Mouse (Mus musculus): ENCODE measurements around the gene Otof.

Gene Otof

GRCm38 (mm10) chr5:30423572-30424244 lies 38.0 kb downstream of the Otof start:
- peak; percentile 46 for DNase-seq (ENCODE audit: low read depth, low spot score)

GRCm38 (mm10) chr5:30423121-30423520 lies 38.6 kb downstream of the Otof start:
- no peak for DNase-seq (ENCODE audit: low read depth, low spot score)

GRCm38 (mm10) chr5:30416665-30417064 lies 45.1 kb downstream of the Otof start:
- no peak for DNase-seq (ENCODE audit: low read depth, low spot score)

GRCm38 (mm10) chr5:30415876-30416275 lies 45.9 kb downstream of the Otof start:
- DNase-seq (ENCODE audit: low read depth, low spot score) = no peak

- DNase-seq (ENCODE audit: low read depth, low spot score) = no peak
Measured at GRCm38 (mm10) chr5:30415381-30415780, 46.4 kb downstream of the Otof start.

GRCm38 (mm10) chr5:30411524-30411923 lies 50.2 kb downstream of the Otof start:
- no peak for DNase-seq (ENCODE audit: low read depth, low spot score)

GRCm38 (mm10) chr5:30406876-30407275 lies 54.9 kb downstream of the Otof start:
- DNase-seq (ENCODE audit: low read depth, low spot score) = no peak

- DNase-seq (ENCODE audit: low read depth, low spot score) = no peak
Measured at GRCm38 (mm10) chr5:30401165-30401564, 60.6 kb downstream of the Otof start.

- DNase-seq (ENCODE audit: low read depth, low spot score) = no peak
Measured at GRCm38 (mm10) chr5:30400521-30400920, 61.2 kb downstream of the Otof start.

GRCm38 (mm10) chr5:30391473-30391872 lies 70.3 kb downstream of the Otof start:
- DNase-seq (ENCODE audit: low read depth, low spot score) = peak; percentile 70

GRCm38 (mm10) chr5:30389836-30390235 lies 71.9 kb downstream of the Otof start:
- no peak for DNase-seq (ENCODE audit: low read depth, low spot score)

- DNase-seq (ENCODE audit: low read depth, low spot score) = no peak
Measured at GRCm38 (mm10) chr5:30387726-30388125, 74.0 kb downstream of the Otof start.

GRCm38 (mm10) chr5:30382876-30383275 lies 78.9 kb downstream of the Otof start:
- DNase-seq (ENCODE audit: low read depth, low spot score) = no peak

- no peak for DNase-seq (ENCODE audit: low read depth, low spot score)
Measured at GRCm38 (mm10) chr5:30369426-30369825, 92.3 kb downstream of the Otof start.

GRCm38 (mm10) chr5:30367405-30367804 lies 94.3 kb downstream of the Otof start:
- no peak for DNase-seq (ENCODE audit: low read depth, low spot score)

- no peak for DNase-seq (ENCODE audit: low read depth, low spot score)
Measured at GRCm38 (mm10) chr5:30358436-30359099, 103.2 kb downstream of the Otof start.

- no peak for DNase-seq (ENCODE audit: low read depth, low spot score)
Measured at GRCm38 (mm10) chr5:30356647-30357046, 105.1 kb downstream of the Otof start.

GRCm38 (mm10) chr5:30355559-30356159 lies 106.1 kb downstream of the Otof start:
- DNase-seq (ENCODE audit: low read depth, low spot score) = no peak

- peak; percentile 14 for DNase-seq (ENCODE audit: low read depth, low spot score)
Measured at GRCm38 (mm10) chr5:30355114-30355513, 106.6 kb downstream of the Otof start.

- DNase-seq (ENCODE audit: low read depth, low spot score) = peak; percentile 56
Measured at GRCm38 (mm10) chr5:30353605-30354004, 108.1 kb downstream of the Otof start.

GRCm38 (mm10) chr5:30343886-30344285 lies 117.8 kb downstream of the Otof start:
- DNase-seq (ENCODE audit: low read depth, low spot score) = no peak

GRCm38 (mm10) chr5:30343107-30343506 lies 118.6 kb downstream of the Otof start:
- DNase-seq (ENCODE audit: low read depth, low spot score) = peak; percentile 85

- DNase-seq (ENCODE audit: low read depth, low spot score) = no peak
Measured at GRCm38 (mm10) chr5:30342601-30343015, 119.1 kb downstream of the Otof start.

All from CD4-positive, CD25-positive, alpha-beta regulatory T cell, adult 2 months (primary cell).